Mouse (Mus musculus) kidney, embryonic 14.5 days (tissue): Measurements from ENCODE around the gene Adamts13. TPM values are rescaled to one million over a fixed set of nuclear protein-coding genes. Genes with fewer than 3 reads are reported as not detected.
A peak's percentile ranks its signal among the peaks of the same experiment; 100 is the strongest.

ENCODE experiments used
- ATAC-seq: fragments of 200-750 bp; cut with Nextera tagmentation; 2 replicates; pipeline ENCODE4 v1.8.0; 2017; ENCODE audit warnings: moderate number of reproducible peaks, mild to moderate bottlenecking, moderate TSS enrichment, moderate library complexity; ENCODE audit not compliant: low FRiP score, low TSS enrichment
- H3K27ac ChIP-seq: fragments of 300-500 bp; sonication (generic); 2 replicates; pipeline ENCODE4 v1.5.1; 2014; ENCODE audit warnings: low read depth, mild to moderate bottlenecking, low read length, moderate library complexity, mixed read lengths
- H3K27me3 ChIP-seq: fragments of 300-500 bp; sonication (generic); 2 replicates; pipeline ENCODE4 v1.6.1; 2014; ENCODE audit warnings: mild to moderate bottlenecking, low read length; ENCODE audit not compliant: control insufficient read depth, insufficient read depth
- H3K36me3 ChIP-seq: fragments of 300-500 bp; sonication (generic); 2 replicates; pipeline ENCODE4 v1.6.1; 2014; ENCODE audit warnings: low read length, mixed read lengths; ENCODE audit not compliant: control insufficient read depth, insufficient read depth
- H3K4me1 ChIP-seq: fragments of 300-500 bp; sonication (generic); 2 replicates; pipeline ENCODE4 v1.6.1; 2014; ENCODE audit warnings: low read length, mixed read lengths; ENCODE audit not compliant: control insufficient read depth, insufficient read depth
- H3K4me2 ChIP-seq: fragments of 300-500 bp; sonication (generic); replicated peaks from 2 replicates; pipeline ENCODE4 v1.6.1; 2014; ENCODE audit warnings: low read depth, mild to moderate bottlenecking, low read length
- H3K4me3 ChIP-seq: fragments of 300-500 bp; sonication (generic); 2 replicates; pipeline ENCODE4 v1.5.1; 2014; ENCODE audit warnings: mild to moderate bottlenecking, low read length
- H3K9ac ChIP-seq: fragments of 300-500 bp; sonication (generic); 2 replicates; pipeline ENCODE4 v1.6.1; 2014; ENCODE audit warnings: low read depth, mild to moderate bottlenecking, low read length, moderate library complexity
- H3K9me3 ChIP-seq: fragments of 300-500 bp; sonication (generic); 2 replicates; pipeline ENCODE4 v1.6.1; 2016; ENCODE audit warnings: low read length; ENCODE audit not compliant: control insufficient read depth
- WGBS: fragments of 180-500 bp; shearing (Covaris S2); extraction: QIAGEN DNeasy Blood & Tissue Kit; methylation state at CpG from one replicate; pipeline ENCODE4 v1.1.7; 2014; 5-methylcytosine and 5-hydroxymethylcytosine counted together
- polyA plus RNA-seq: library from polyadenylated mRNA; unstranded; fragments of >200 nt; fragmentation: Nextera tagmentation; extraction: Ambion mirVana; gene quantifications from 2 replicates; pipeline ENCODE4 v1.2.1, GENCODE M21; 2014

Gene Adamts13
- polyA plus RNA-seq, 1 experiment from 2014 or later: 0.05 TPM

DNA sequence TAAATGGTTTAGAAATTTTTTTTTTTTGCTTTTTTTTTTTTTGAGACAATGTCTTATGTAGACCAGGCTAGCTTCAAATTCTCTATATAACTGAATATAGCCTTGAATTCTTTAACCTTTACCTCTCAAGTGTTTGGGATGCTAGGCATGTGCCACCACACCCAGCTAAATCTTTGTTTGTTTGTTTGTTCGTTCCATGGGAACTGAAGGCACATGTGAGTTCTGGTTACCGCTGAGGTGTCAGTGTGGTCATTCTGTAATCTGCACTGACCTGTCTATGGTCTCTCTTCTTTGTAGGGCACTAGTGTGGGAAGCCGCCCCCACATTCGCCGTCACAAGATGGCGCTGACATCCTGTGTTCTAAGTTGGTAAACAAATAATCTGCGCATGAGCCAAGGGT, 24.8 kb downstream of the Adamts13 start:
- no peak for ATAC-seq

DNA sequence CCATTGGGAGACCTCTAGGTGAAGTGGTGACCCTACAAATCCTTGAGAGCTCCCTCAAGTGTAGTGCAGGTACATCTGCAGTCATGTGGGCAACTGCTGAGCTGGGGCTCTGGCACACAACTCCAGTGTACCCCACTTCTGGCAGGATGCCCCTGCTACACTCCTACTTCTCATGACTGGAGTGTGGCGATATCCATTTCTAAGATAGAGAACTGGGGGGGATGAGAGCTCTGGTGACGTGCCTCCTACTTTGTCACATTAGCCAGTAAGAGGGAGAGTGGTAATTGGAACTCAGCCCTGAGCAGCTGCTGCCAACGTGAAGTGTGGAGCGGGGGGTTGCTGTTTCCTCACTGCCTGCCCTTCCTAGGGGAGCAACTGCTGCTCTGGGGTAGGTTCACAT, 33.0 kb downstream of the Adamts13 start:
- Histone ChIP-seq H3K4me3 (no peak overlapping the region), H3K9me3 (no peaks in the 10 kb centered on the region), H3K4me1 (peaks cover 14% of the 10 kb centered on the region), H3K9ac (no peak overlapping the region), H3K4me2 (no peak overlapping the region), H3K27ac (no peak overlapping the region), H3K27me3 (no peaks in the 10 kb centered on the region), H3K36me3 (no peaks in the 10 kb centered on the region)
- ATAC-seq: no peak
- 62% methylated on average over 4 of the region's 4 CpGs for WGBS

More for the DNA sequence above, 24.8 kb downstream of the Adamts13 start:
- Histone ChIP-seq H3K27ac (no peak overlapping the region), H3K27me3 (no peaks in the 10 kb centered on the region), H3K4me2 (no peak overlapping the region), H3K9me3 (no peaks in the 10 kb centered on the region), H3K9ac (no peak overlapping the region), H3K4me1 (no peaks in the 10 kb centered on the region), H3K4me3 (no peak overlapping the region), H3K36me3 (no peaks in the 10 kb centered on the region)
- WGBS: 90% methylated on average over 6 of the region's 7 CpGs

DNA sequence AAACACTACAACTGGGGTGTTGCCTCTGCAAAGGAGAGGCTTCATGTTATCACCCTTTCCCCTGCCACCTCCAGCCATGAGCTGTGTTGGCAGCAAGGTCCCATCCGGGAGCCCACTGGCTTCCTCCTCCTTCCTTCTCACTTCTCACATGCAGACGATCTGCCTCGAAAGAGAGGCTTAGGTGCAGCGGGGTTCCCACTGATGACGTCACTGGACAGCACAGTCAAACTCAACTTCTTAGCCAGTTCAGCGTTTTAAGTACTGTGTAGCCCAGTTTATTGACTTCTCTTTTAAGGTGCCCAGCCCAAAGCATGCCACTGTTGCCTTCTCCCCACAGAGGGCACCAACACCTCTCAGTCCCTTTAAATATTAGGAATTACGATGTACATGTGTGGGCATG, 34.5 kb downstream of the Adamts13 start:
- WGBS: 78% methylated on average over 7 of the region's 7 CpGs
- Histone ChIP-seq H3K4me2 (no peak overlapping the region), H3K9ac (no peak overlapping the region), H3K4me3 (no peak overlapping the region), H3K27me3 (no peaks in the 10 kb centered on the region), H3K4me1 (peaks cover 14% of the 10 kb centered on the region), H3K27ac (no peak overlapping the region), H3K9me3 (no peaks in the 10 kb centered on the region), H3K36me3 (no peaks in the 10 kb centered on the region)
- no peak for ATAC-seq

DNA sequence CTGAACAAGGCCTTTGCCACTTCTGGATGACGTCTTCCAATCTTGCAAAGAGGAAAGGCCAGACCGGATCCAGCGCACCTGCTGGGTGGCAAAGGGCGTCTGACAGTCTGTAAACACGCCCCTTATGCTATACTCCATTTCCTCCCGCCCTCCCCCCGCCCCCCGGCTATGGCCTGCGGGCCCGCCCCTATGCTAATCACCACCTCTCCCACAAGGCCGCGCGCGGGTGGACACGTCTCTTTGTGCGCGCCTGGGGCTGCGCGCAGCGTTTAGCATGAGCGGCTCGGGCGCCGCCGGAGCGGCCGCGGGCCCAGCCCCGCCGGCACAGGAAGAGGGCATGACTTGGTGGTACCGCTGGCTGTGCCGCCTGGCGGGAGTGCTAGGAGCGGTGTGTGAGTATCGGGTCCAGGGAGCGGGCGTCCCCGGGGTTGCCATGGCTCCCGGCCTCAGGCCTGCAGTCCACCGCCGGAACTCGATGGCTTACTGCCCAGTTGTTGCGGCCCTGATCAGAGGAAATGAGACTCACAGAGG, 36.6 kb downstream of the Adamts13 start, which contains the start of gene Cacfd1:
Cacfd1 (plus strand) TSS at position 213 of the 531 bp plus-strand sequence.
- peak within 1 kb of the TSS; percentile 68 for H3K4me3 ChIP-seq
- no peaks in the 10 kb centered on the region for H3K27me3 ChIP-seq
- peaks cover 18% of the 10 kb centered on the region for H3K36me3 ChIP-seq
- 0% methylated on average over 40 of the region's 43 CpGs for WGBS
- H3K27ac ChIP-seq: peak within 1 kb of the TSS; percentile 67
- peak within 1 kb of the TSS; percentile 79 for H3K4me2 ChIP-seq
- H3K9me3 ChIP-seq: no peaks in the 10 kb centered on the region
- peak within 1 kb of the TSS; percentile 88 for H3K9ac ChIP-seq
- peak; percentile 97 for ATAC-seq
- H3K4me1 ChIP-seq: peaks cover 14% of the 10 kb centered on the region

DNA sequence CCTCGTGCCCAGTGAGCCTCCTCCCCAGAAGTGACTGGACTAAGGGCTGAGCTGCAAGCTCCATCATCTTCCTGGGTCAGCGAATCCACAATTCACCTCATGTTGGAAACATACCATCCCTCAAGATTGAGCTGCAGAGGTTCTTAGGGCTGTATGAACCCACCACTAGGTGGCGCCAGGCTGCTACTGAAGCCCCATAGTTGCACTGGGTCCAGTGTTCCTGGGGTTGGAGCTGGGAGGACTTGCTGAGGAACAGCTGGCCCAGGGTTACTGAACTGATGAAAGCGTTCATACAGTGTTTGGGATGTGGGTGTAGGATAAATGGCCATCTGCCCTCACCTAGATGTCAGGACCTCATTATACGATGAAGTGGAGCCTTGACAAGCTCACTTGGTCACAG, 44.6 kb downstream of the Adamts13 start:
- H3K9ac ChIP-seq: no peak overlapping the region
- peaks cover 69% of the 10 kb centered on the region for H3K36me3 ChIP-seq
- no peaks in the 10 kb centered on the region for H3K27me3 ChIP-seq
- H3K9me3 ChIP-seq: no peaks in the 10 kb centered on the region
- ATAC-seq: peak; percentile 61; the same call in 1 of the 2 replicates
- 56% methylated on average over 5 of the region's 5 CpGs for WGBS
- no peak overlapping the region for H3K4me2 ChIP-seq
- no peaks in the 10 kb centered on the region for H3K4me1 ChIP-seq
- H3K4me3 ChIP-seq: no peak overlapping the region
- no peak overlapping the region for H3K27ac ChIP-seq

DNA sequence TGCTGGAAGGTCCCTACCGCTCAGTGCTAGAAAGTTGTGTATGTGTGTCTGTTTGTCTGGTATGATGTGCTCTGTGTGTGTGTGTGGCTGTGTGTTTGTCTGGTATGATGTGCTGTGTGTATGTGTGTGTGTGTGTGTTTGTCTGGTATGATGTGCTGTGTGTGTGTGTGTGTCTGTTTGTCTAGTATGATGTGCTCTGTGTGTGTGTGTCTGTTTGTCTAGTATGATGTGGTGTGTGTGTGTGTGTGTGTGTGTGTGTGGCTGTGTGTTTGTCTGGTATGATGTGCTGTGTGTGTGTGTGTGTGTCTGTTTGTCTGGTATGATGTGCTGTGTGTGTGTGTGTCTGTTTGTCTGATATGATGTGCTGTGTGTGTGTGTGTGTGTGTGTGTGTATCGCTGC, 46.3 kb downstream of the Adamts13 start:
- Histone ChIP-seq H3K9me3 (no peaks in the 10 kb centered on the region), H3K9ac (no peak overlapping the region), H3K27ac (no peak overlapping the region), H3K4me3 (no peak overlapping the region), H3K36me3 (peaks cover 53% of the 10 kb centered on the region), H3K4me1 (no peaks in the 10 kb centered on the region), H3K4me2 (no peak overlapping the region), H3K27me3 (no peaks in the 10 kb centered on the region)
- ATAC-seq: no peak
- 96% methylated on average over 2 of the region's 2 CpGs for WGBS

DNA sequence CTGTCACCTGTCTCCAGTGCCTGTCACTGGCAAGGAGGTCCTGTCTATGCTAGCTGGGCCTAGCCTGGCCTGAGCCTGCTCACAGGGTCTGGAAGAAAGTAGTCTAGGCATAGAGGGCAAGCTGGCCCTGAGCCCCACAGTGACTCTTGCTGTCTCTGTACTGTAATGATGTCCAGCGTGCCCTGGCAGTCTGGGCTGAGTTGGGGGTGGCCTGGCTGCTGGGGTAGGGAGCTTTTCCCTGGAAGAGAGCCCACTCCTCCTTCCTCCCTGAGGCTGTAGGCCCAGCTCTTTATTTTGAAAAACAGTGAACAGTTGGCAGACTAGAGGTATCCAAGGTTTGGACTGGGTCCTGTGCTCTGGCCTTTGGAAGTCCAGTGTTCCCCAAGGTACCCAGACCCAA, 47.9 kb downstream of the Adamts13 start:
- no peaks in the 10 kb centered on the region for H3K9me3 ChIP-seq
- H3K36me3 ChIP-seq: peaks cover 37% of the 10 kb centered on the region
- WGBS: 84% methylated on average over 1 of the region's 1 CpGs
- no peak overlapping the region for H3K27ac ChIP-seq
- no peak overlapping the region for H3K4me3 ChIP-seq
- H3K4me1 ChIP-seq: no peaks in the 10 kb centered on the region
- H3K4me2 ChIP-seq: no peak overlapping the region
- ATAC-seq: no peak
- H3K27me3 ChIP-seq: no peaks in the 10 kb centered on the region
- no peak overlapping the region for H3K9ac ChIP-seq

DNA sequence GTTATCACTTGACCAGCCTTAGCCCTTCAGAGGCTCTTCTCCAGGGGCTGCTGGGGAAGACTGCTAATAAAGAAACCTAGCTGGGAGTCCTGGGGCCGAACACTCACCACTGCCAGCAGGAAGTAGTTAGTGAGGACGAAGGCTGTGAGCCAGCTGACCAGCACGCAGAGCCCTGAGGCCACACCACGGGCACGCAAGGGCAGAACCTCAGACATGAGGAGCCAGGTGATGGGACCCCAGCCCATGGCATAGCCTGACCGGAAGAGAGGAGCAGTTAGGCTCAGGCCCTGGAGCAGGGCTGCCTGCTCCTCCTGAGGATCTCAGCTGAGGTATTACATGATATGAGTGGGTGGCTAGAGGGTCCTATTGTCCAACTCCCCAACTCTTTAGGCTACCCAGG, 49.4 kb downstream of the Adamts13 start:
- H3K4me1 ChIP-seq: no peaks in the 10 kb centered on the region
- H3K36me3 ChIP-seq: peaks cover 22% of the 10 kb centered on the region
- no peak overlapping the region for H3K27ac ChIP-seq
- no peaks in the 10 kb centered on the region for H3K9me3 ChIP-seq
- H3K4me3 ChIP-seq: no peak overlapping the region
- H3K27me3 ChIP-seq: no peaks in the 10 kb centered on the region
- no peak overlapping the region for H3K4me2 ChIP-seq
- WGBS: 74% methylated on average over 6 of the region's 6 CpGs
- no peak overlapping the region for H3K9ac ChIP-seq
- ATAC-seq: no peak

DNA sequence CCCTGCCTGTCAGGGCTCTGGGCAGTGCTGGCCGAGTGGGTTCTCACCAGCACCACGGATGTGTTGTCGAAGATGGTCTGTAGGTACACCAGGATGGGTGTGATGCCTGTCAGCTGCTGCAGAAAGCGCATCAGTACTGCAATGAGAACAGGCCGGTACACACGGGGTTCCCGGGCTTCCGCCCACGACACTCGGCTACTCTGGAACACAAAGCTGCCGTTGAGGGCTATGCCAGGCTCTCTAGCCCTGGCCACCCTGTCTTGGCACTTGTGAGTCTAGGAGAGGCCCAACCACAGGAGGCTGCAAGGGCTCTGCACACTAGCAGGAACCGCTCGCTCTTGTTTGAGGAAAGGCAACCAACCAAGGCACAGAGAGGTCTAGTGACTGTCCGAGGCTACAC, 50.9 kb downstream of the Adamts13 start:
- 85% methylated on average over 14 of the region's 14 CpGs for WGBS
- Histone ChIP-seq H3K4me3 (no peak overlapping the region), H3K4me1 (peaks cover 4% of the 10 kb centered on the region; the same call in 1 of the 2 replicates), H3K9me3 (no peaks in the 10 kb centered on the region), H3K27ac (no peak overlapping the region), H3K27me3 (no peaks in the 10 kb centered on the region), H3K4me2 (no peak overlapping the region), H3K9ac (no peak overlapping the region), H3K36me3 (peaks cover 8% of the 10 kb centered on the region; the same call in 1 of the 2 replicates)
- ATAC-seq: no peak
